Mouse (Mus musculus) midbrain, embryonic 15.5 days (tissue): ENCODE data around the gene Trio. TPM values are rescaled to one million over a fixed set of nuclear protein-coding genes. Genes with fewer than 3 reads are reported as not detected.

Experiments
- ATAC-seq: fragments of 200-750 bp; cut with Nextera tagmentation; replicated peaks from 2 replicates; pipeline ENCODE4 v1.8.0; 2017; ENCODE audit warnings: moderate TSS enrichment
- H3K27ac ChIP-seq: fragments of 300-500 bp; sonication (generic); 2 replicates; pipeline ENCODE4 v1.5.1; 2015; ENCODE audit warnings: mild to moderate bottlenecking, inconsistent platforms
- H3K27me3 ChIP-seq: fragments of 300-500 bp; sonication (generic); replicated peaks from 2 replicates; pipeline ENCODE4 v1.6.1; 2015; ENCODE audit warnings: inconsistent platforms
- H3K36me3 ChIP-seq: fragments of 300-500 bp; sonication (generic); replicated peaks from 2 replicates; pipeline ENCODE4 v1.6.1; 2015; ENCODE audit warnings: inconsistent platforms
- H3K4me1 ChIP-seq: fragments of 300-500 bp; sonication (generic); 2 replicates; pipeline ENCODE4 v1.6.1; 2015; ENCODE audit warnings: inconsistent platforms
- H3K4me2 ChIP-seq: fragments of 300-500 bp; sonication (generic); 2 replicates; pipeline ENCODE4 v1.6.1; 2015; ENCODE audit warnings: inconsistent platforms, mild to moderate bottlenecking, moderate library complexity
- H3K4me3 ChIP-seq: fragments of 300-500 bp; sonication (generic); 2 replicates; pipeline ENCODE4 v1.5.1; 2015; ENCODE audit warnings: mild to moderate bottlenecking, inconsistent platforms
- H3K9ac ChIP-seq: fragments of 300-500 bp; sonication (generic); 2 replicates; pipeline ENCODE4 v1.6.1; 2015; ENCODE audit warnings: mild to moderate bottlenecking, inconsistent platforms
- H3K9me3 ChIP-seq: fragments of 300-500 bp; sonication (generic); 2 replicates; pipeline ENCODE4 v1.6.1; 2016; ENCODE audit warnings: inconsistent platforms
- WGBS: fragments of 180-500 bp; shearing (Covaris S2); methylation state at CpG from one replicate; pipeline ENCODE4 v1.1.7; 2015; ENCODE audit warnings: mixed read lengths; 5-methylcytosine and 5-hydroxymethylcytosine counted together
- polyA plus RNA-seq: library from polyadenylated mRNA; unstranded; fragments of >200 nt; fragmentation: Nextera tagmentation; extraction: Ambion mirVana; gene quantifications from 2 replicates; pipeline ENCODE4 v1.2.1, GENCODE M21; 2015

Gene Trio
- polyA plus RNA-seq, 1 experiment from 2014 or later, result 42.9 TPM

DNA sequence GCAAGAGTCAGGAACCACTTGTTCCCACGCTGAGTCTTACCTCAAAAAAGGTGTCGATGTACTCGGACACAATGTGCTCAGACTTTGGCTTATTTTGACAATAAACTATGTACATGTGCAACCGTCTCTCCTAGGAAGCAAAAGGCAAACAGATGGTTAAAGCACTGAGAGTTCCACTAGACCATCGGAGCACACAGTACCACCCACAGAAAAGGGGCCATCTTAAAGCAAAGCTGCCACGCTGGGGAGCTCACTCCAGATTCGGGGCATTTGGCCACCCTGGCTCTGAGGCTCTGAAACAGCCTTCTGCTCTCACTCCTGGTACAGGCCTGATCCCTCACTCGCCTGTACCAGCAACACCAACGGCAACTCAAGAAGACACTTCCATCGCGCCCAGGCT is 269.2 kb downstream of the Trio start:
- H3K9ac ChIP-seq, result no peak overlapping the region
- no peaks in the 10 kb centered on the region for H3K27me3 ChIP-seq
- ATAC-seq, result no peak
- H3K4me1 ChIP-seq, result peaks cover 5% of the 10 kb centered on the region; the same call in 1 of the 2 replicates
- H3K27ac ChIP-seq, result no peak overlapping the region
- no peaks in the 10 kb centered on the region for H3K9me3 ChIP-seq
- 97% methylated on average over 11 of the region's 11 CpGs for WGBS
- H3K4me3 ChIP-seq, result no peak overlapping the region
- H3K36me3 ChIP-seq, result peaks cover 40% of the 10 kb centered on the region
- no peak overlapping the region for H3K4me2 ChIP-seq

DNA sequence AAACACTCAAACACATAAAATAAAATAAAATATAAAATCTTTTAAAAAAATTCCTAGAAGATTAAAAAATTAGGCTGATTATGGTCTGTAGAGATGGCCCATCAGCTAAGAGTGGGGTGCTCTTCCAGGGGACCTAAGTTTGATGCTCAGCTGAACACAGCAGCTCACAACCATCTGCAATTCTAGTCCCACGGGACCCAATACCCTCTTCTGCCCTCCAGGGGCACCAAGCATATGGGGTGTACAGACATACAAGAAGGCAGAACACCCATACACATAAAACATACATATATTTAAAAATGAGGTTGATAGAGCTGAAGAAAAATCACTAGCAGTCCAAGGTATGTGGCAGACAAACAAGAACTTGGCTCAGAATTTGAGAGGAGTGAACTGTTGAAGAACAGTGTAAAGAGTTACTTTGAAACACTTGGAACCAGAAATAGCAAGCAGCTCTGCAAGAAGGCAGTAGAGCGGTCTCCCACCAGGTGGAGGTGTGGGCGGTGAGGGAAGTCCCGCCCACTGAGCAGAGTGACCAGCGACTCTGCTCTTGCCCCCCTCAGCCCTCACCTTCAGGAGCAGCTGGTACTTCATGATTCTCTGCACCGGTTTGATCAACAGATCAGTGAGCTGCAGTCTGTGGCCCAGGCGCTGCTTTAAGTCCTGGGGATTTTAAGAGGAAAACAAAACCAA is 270.9 kb downstream of the Trio start:
- H3K4me3 ChIP-seq, result no peak overlapping the region
- no peak overlapping the region for H3K27ac ChIP-seq
- H3K9ac ChIP-seq, result no peak overlapping the region
- peaks cover 46% of the 10 kb centered on the region for H3K36me3 ChIP-seq
- H3K9me3 ChIP-seq, result no peaks in the 10 kb centered on the region
- WGBS, result 87% methylated on average over 7 of the region's 7 CpGs
- ATAC-seq, result no peak
- peaks cover 5% of the 10 kb centered on the region; the same call in 1 of the 2 replicates for H3K4me1 ChIP-seq
- H3K27me3 ChIP-seq, result no peaks in the 10 kb centered on the region
- H3K4me2 ChIP-seq, result no peak overlapping the region

GRCm38 (mm10) chr15:27753923-27754322 is 271.7 kb downstream of the Trio start:
- Histone ChIP-seq H3K27ac (no peak overlapping the region), H3K4me3 (no peak overlapping the region), H3K9ac (no peak overlapping the region), H3K4me2 (no peak overlapping the region), H3K27me3 (no peaks in the 10 kb centered on the region), H3K9me3 (no peaks in the 10 kb centered on the region), H3K36me3 (peaks cover 54% of the 10 kb centered on the region), H3K4me1 (peaks cover 5% of the 10 kb centered on the region; the same call in 1 of the 2 replicates)
- 76% methylated on average over 5 of the region's 5 CpGs for WGBS
- no peak for ATAC-seq

GRCm38 (mm10) chr15:27752677-27753342 is 272.8 kb downstream of the Trio start:
- H3K9ac ChIP-seq, result no peak overlapping the region
- no peaks in the 10 kb centered on the region for H3K9me3 ChIP-seq
- H3K4me3 ChIP-seq, result no peak overlapping the region
- H3K4me1 ChIP-seq, result peaks cover 5% of the 10 kb centered on the region; the same call in 1 of the 2 replicates
- no peak overlapping the region for H3K27ac ChIP-seq
- ATAC-seq, result no peak
- no peak overlapping the region for H3K4me2 ChIP-seq
- H3K36me3 ChIP-seq, result peaks cover 54% of the 10 kb centered on the region
- no peaks in the 10 kb centered on the region for H3K27me3 ChIP-seq
- WGBS, result 42% methylated on average over 7 of the region's 7 CpGs

DNA sequence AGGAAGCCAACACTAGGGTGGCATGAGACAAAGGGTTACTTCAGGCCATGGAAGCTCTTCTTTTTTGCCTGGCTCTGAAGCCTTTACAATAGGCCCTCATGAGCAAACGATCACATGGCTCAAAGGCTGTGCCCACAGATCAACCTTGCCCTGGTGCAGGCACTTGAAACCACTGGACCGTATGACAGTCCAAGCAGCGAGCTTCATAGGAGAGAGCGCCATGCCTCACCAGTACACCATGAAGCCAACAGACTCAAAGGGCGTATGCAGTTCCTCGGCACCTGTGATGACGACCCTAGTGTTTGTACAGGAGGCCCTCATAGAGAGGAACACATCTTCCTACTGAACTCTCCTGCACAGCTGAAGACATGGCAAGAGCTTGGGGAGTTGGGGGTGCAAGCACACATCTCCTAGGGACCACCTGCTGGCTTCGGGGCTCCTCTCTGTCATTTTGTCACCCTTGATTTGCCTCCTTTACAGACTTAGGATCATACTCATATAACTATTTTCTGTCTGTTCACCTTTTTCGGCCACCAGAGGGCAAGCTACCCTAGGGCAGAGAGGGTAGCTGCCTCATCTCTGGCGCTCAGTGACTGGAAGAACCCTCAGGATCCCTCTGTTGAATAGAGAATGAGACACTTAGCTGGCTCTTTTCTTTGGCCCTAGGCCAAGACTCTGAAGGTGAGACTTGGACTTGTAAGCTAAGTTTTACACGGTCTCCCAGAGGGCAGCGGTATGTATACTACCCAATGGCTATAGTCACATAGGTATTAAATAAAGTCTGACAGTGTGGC is 273.8 kb downstream of the Trio start:
- WGBS, result 77% methylated on average over 12 of the region's 12 CpGs
- no peak overlapping the region for H3K27ac ChIP-seq
- ATAC-seq, result peak; percentile 51
- H3K9me3 ChIP-seq, result no peaks in the 10 kb centered on the region
- H3K27me3 ChIP-seq, result no peaks in the 10 kb centered on the region
- peaks cover 5% of the 10 kb centered on the region; the same call in 1 of the 2 replicates for H3K4me1 ChIP-seq
- H3K4me2 ChIP-seq, result no peak overlapping the region
- no peak overlapping the region for H3K9ac ChIP-seq
- H3K36me3 ChIP-seq, result peaks cover 55% of the 10 kb centered on the region
- no peak overlapping the region for H3K4me3 ChIP-seq

DNA sequence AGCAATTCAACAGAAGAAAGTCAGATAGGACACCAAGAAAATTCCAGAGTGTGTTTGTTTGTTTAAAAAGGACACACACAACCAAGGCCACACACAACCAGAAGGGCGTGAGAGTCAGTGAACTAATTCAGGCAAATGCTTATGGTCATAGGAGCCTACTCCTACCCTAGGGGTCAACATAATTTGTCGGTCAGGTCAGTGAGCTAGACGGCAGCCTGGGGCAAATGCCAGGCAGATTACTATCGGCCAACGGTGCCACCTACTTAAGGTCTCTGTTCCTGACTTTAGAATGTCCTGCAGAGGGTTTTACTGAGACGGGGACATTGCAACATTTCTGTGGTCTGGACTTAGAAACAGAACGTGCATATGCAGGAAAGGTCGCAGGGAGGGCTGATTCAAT is 276.9 kb downstream of the Trio start:
- 88% methylated on average over 8 of the region's 8 CpGs for WGBS
- H3K27me3 ChIP-seq, result no peaks in the 10 kb centered on the region
- no peak overlapping the region for H3K4me2 ChIP-seq
- peaks cover 5% of the 10 kb centered on the region; the same call in 1 of the 2 replicates for H3K4me1 ChIP-seq
- H3K4me3 ChIP-seq, result no peak overlapping the region
- ATAC-seq, result no peak
- no peak overlapping the region for H3K27ac ChIP-seq
- H3K36me3 ChIP-seq, result peaks cover 47% of the 10 kb centered on the region
- H3K9ac ChIP-seq, result no peak overlapping the region
- no peaks in the 10 kb centered on the region for H3K9me3 ChIP-seq

- Histone ChIP-seq H3K36me3 (peaks cover 50% of the 10 kb centered on the region), H3K27me3 (no peaks in the 10 kb centered on the region), H3K4me2 (no peak overlapping the region), H3K4me3 (no peak overlapping the region), H3K9ac (no peak overlapping the region), H3K9me3 (no peaks in the 10 kb centered on the region), H3K4me1 (no peaks in the 10 kb centered on the region), H3K27ac (no peak overlapping the region)
- ATAC-seq, result no peak
- 90% methylated on average over 18 of the region's 18 CpGs for WGBS
Observed at GRCm38 (mm10) chr15:27747512-27747911, 278.1 kb downstream of the Trio start.

DNA sequence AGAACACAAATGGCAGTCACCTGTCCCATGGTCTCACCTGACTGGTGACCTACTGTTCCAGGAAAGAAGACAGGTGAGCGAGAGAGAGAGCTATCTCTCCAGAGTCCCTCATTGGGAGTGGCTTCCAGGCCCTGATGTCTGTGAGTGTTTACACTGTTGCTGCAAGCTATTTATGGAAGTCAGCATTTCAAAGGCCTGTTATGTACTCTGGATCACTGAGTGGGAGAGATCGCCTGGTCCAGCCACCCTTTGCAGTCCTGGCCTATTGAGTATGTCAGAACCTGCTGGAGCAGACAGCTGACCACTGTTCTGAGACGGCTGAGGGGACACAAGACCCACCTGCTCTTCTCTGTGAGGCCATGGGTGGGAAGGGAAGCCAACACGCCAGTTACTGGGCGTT is 280.7 kb downstream of the Trio start:
- H3K4me3 ChIP-seq, result no peak overlapping the region
- peaks cover 61% of the 10 kb centered on the region for H3K36me3 ChIP-seq
- no peak for ATAC-seq
- no peaks in the 10 kb centered on the region for H3K4me1 ChIP-seq
- WGBS, result 93% methylated on average over 5 of the region's 5 CpGs
- H3K4me2 ChIP-seq, result no peak overlapping the region
- no peaks in the 10 kb centered on the region for H3K27me3 ChIP-seq
- no peaks in the 10 kb centered on the region for H3K9me3 ChIP-seq
- H3K9ac ChIP-seq, result no peak overlapping the region
- H3K27ac ChIP-seq, result no peak overlapping the region

- Histone ChIP-seq H3K4me3 (no peak overlapping the region), H3K4me2 (no peak overlapping the region), H3K27me3 (no peaks in the 10 kb centered on the region), H3K27ac (no peak overlapping the region), H3K9me3 (no peaks in the 10 kb centered on the region), H3K4me1 (no peaks in the 10 kb centered on the region), H3K36me3 (peaks cover 32% of the 10 kb centered on the region), H3K9ac (no peak overlapping the region)
- WGBS, result 90% methylated on average over 7 of the region's 7 CpGs
- no peak; the same call in 1 of the 2 replicates for ATAC-seq
Observed at GRCm38 (mm10) chr15:27740080-27740479, 285.6 kb downstream of the Trio start.

DNA sequence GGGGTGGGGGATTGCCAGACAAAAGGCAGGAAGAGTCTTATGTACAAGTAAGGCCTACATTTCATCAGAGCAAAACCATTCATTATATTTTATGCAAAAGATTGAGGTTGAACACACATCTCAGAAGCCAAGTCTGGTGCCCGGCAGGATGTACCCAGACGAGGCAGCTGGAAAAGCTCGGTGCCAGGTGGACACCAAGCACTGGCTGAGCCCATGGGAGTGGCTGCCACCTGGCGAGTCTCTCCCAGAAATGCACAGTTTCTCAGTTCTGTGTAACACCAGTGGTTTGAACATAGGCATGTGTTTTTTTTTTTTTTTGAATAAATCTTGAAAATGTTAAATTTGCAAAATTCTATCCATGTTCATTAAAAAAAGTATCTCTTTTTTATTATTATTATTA is 293.8 kb downstream of the Trio start:
- Histone ChIP-seq H3K9ac (no peak overlapping the region), H3K9me3 (no peaks in the 10 kb centered on the region), H3K27ac (no peak overlapping the region), H3K4me2 (no peak overlapping the region), H3K27me3 (no peaks in the 10 kb centered on the region), H3K36me3 (peaks cover 34% of the 10 kb centered on the region), H3K4me1 (no peaks in the 10 kb centered on the region), H3K4me3 (no peak overlapping the region)
- no peak for ATAC-seq
- 87% methylated on average over 4 of the region's 4 CpGs for WGBS

DNA sequence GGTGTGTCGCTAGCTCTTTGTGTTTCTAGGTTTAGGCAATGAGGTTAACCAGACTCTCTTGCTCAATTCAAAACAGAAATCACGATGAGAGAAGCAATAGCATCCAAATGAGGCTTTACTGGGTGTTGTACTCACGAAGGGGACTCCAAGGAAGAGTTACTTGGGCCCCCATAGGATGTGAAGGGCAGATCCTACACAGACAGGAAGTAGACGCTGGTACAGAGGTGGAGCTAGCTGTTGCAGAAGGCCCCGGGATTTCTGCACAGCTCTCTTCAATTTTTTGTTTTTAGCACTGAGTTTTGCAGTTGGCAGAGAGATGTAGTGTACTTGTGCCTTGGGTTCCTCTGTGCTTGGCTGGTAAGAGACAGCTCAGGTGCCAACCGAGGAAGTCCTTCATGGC is 299.4 kb downstream of the Trio start:
- no peak overlapping the region for H3K4me2 ChIP-seq
- no peaks in the 10 kb centered on the region for H3K36me3 ChIP-seq
- no peak for ATAC-seq
- H3K9me3 ChIP-seq, result peaks cover 3% of the 10 kb centered on the region; the same call in 1 of the 2 replicates
- no peak overlapping the region for H3K4me3 ChIP-seq
- no peak overlapping the region for H3K27ac ChIP-seq
- WGBS, result 83% methylated on average over 6 of the region's 6 CpGs
- no peak overlapping the region for H3K9ac ChIP-seq
- no peaks in the 10 kb centered on the region for H3K27me3 ChIP-seq
- H3K4me1 ChIP-seq, result no peaks in the 10 kb centered on the region
